Mouse (Mus musculus): ENCODE data around the gene Tnfrsf21. TPM values are rescaled to one million over a fixed set of nuclear protein-coding genes. Genes with fewer than 3 reads are reported as not detected.

The Tnfrsf21 gene
- polyA plus RNA-seq (2012): 30.5 and 37.4 TPM in 2 replicates

DNA sequence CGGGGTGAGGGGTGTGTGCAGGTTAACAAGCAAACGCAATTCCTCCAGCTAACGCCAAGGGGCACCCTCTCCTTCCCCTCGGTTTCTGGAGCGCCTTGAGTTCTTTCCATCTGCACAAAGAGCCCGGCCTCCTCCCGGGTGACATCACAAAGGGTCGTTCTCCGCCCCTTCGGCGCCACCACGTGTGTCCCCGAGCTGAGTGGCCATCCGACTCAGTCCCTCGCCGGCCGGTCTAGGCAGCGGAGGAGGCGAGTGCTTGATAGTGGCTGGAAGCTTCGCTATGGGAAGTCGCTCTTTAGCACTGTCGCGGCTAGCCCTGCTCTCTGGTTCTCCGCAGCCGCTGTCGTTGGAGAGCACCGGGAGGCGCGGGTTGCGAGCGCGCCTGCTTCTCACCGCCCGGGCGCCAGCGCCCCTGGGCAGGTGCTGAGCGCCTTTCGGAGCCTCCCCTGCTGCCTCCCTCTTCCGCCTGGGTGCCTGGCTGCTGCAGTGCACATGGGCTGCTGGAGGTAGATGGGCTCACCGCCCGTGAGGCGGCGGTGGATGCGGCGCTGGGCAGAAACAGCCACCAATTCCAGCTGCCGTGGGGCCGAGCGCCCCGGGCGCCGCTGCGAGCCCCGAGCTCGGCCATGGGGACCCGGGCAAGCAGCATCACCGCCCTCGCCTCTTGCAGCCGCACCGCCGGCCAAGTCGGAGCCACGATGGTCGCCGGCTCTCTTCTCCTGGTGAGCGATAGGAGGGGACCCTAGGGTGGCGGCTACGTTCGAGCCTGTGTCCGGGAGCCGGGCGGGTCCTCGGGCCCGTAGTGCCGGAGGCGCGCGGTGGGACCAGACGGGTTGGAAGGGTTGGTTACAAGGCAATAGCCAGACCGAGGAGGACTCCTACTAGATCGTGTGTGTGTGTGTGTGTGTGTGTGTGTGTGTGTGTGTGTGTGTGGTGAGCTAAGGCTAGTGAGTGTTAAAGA lies at the start of gene Tnfrsf21:
Gene Tnfrsf21, plus strand, starts transcription at position 185 of the 961 bp plus-strand sequence.

Other genes with a start within 250 kb of the Tnfrsf21 start
- 8.2 and 8.7 TPM in 2 replicates for gene Cd2ap, start 139.9 kb upstream of the Tnfrsf21 start, polyA plus RNA-seq (2012)